Mouse (Mus musculus): ENCODE data around the gene Tmco5. TPM values are rescaled to one million over a fixed set of nuclear protein-coding genes. Genes with fewer than 3 reads are reported as not detected.

Gene Tmco5
- total RNA-seq, 1 experiment: not detected

DNA sequence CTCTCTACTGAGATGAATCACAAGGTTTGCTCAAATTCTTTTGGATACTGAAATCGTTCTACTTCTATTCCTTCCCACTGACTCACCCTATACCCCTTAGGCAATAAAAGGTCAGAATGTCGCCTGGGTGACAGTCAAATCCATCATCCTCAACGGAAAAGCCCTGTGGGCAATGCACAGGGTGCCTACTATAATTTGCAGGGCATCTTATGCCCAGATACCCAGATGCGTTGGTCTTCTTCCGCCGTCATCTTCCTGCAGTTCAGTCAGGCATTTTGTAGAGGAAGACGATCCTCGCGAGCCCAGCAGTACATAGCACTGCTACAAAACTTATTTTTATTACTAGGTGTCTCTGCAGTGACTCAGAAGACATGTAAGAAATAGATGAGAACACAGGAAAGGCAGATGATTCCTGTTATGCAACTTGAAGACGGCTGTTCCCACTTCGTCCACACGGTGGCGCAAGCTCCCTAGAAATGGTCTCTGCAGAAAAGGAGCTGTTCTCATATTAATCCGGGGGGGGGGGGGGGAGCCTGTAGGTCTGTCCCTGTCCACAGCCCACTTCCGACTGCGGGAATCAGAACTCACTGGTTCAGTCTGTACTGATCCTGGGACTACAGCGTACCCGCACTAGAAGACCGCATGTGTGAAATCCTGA lies 21.3 kb downstream of the Tmco5 start:
- Histone ChIP-seq H3K27ac (ENCODE audit: insufficient read depth, low read depth, low read length, poor library complexity, severe bottlenecking) (no peak overlapping the region), H3K36me3 (ENCODE audit: control insufficient read depth, insufficient read depth, low read length, poor library complexity, severe bottlenecking) (no peaks in the 10 kb centered on the region), H3K4me3 (ENCODE audit: insufficient read depth in 1 of 2, low read depth in 1 of 2, low read length in 2 of 2, poor library complexity in 1 of 2, severe bottlenecking in 1 of 2) (peak overlapping the region; percentile 14 to 59; a peak in 2 of 4 replicates), H3K9ac (ENCODE audit: insufficient read depth, low read depth, low read length, poor library complexity, severe bottlenecking) (peak overlapping the region; percentile 57; the same call in 1 of the 2 replicates), H3K4me1 (ENCODE audit: control insufficient read depth in 2 of 2, insufficient read depth in 2 of 2, low read length in 2 of 2, poor library complexity in 1 of 2) (no peaks in the 10 kb centered on the region), H3K9me3 (ENCODE audit: control insufficient read depth, insufficient read depth, low read depth, low read length) (no peaks in the 10 kb centered on the region)
- TF ChIP-seq ZC3H11A (IDR thresholded peaks at IDR 0.05; ENCODE audit: borderline replicate concordance, low read depth, low read length) (peak; percentile 98), HCFC1 (IDR thresholded peaks at IDR 0.05; ENCODE audit: borderline replicate concordance, insufficient read depth, low read length) (no peak)
- in situ Hi-C loops (cut with MboI; ENCODE audit: low sequenced_read_pairs in 2 of 2, unreplicated experiment in 2 of 2): loop anchor here (5.0 to 25.0 kb wide), 4 partner anchors 283 to 545 kb away; no protein-coding TSS in a partner anchor
- DNase-seq (ENCODE audit: low read depth, low spot score): no peak

DNA sequence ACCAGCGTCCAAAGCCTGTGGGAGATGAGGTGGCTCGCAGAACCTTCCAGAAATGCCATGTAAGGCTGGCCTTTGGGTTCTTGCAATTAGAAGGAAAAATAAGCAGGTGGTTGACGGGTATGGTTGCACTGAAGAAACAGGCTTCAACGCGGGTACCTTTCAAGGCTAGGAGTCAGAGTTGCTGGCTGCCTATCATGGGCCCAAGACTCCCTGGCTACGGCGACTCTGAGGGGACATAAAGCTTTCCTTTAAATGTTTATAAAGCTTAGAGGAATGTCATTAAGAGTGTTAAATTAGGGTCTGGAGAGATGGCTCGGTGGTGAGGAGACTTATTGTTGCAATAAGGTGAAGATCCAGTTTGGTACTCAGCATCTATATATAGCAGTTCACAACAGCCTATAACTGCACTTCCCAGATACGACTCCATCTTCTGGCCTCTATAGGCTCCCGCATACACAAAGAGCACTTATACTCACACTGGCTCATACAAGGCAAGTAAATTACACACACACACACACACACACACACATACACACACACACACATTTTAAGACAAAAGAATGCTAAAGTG lies 21.9 kb downstream of the Tmco5 start:
- peak overlapping the region; percentile 57; the same call in 1 of the 2 replicates for H3K9ac ChIP-seq (ENCODE audit: insufficient read depth, low read depth, low read length, poor library complexity, severe bottlenecking)
- in situ Hi-C loops (cut with MboI; ENCODE audit: low sequenced_read_pairs in 2 of 2, unreplicated experiment in 2 of 2): no loop called here

DNA sequence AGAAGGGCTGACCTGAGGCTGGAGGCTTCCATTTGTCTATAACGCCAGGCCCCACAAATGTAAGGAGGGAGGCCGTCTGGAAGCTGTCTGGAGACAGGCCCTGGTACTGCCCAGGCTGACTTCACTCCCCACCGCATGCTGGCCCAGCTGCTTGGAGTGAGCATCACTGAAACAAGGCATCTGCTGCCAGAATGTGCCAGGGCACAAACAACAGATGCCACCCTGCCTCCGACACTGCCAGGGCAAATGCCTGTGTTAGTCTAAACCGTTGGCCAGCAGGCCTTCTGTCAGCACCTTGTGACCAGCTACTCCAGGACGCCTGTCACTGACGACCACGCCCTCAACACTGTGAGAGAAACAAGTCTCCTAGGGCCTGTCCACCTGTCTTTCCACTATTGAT lies 29.8 kb downstream of the Tmco5 start:
- Histone ChIP-seq H3K9ac (ENCODE audit: insufficient read depth, low read depth, low read length, poor library complexity, severe bottlenecking) (no peak overlapping the region), H3K9me3 (ENCODE audit: control insufficient read depth, insufficient read depth, low read depth, low read length) (no peaks in the 10 kb centered on the region), H3K36me3 (ENCODE audit: control insufficient read depth, insufficient read depth, low read length, poor library complexity, severe bottlenecking) (no peaks in the 10 kb centered on the region), H3K4me1 (ENCODE audit: control insufficient read depth in 2 of 2, insufficient read depth in 2 of 2, low read length in 2 of 2, poor library complexity in 1 of 2) (no peaks in the 10 kb centered on the region), H3K4me3 (ENCODE audit: insufficient read depth in 1 of 2, low read depth in 1 of 2, low read length in 2 of 2, poor library complexity in 1 of 2, severe bottlenecking in 1 of 2) (no peak overlapping the region), H3K27ac (ENCODE audit: insufficient read depth, low read depth, low read length, poor library complexity, severe bottlenecking) (no peak overlapping the region)
- TF ChIP-seq ZC3H11A (IDR thresholded peaks at IDR 0.05; ENCODE audit: borderline replicate concordance, low read depth, low read length) (no peak), ZNF384 (IDR thresholded peaks at IDR 0.05; ENCODE audit: low read depth, low read length) (no peak), CHD2 (IDR thresholded peaks at IDR 0.05; ENCODE audit: low read depth, low read length) (no peak), HCFC1 (IDR thresholded peaks at IDR 0.05; ENCODE audit: borderline replicate concordance, insufficient read depth, low read length) (no peak), MAFK (IDR thresholded peaks at IDR 0.05; ENCODE audit: insufficient read depth, low read depth, low read length) (no peak)
- DNase-seq (ENCODE audit: low read depth, low spot score): no peak
- in situ Hi-C loops (cut with MboI; ENCODE audit: low sequenced_read_pairs in 2 of 2, unreplicated experiment in 2 of 2): no loop called here

More for the DNA sequence above, 21.9 kb downstream of the Tmco5 start:
- peak overlapping the region; percentile 14 to 59; a peak in 2 of 4 replicates for H3K4me3 ChIP-seq (ENCODE audit: insufficient read depth in 1 of 2, low read depth in 1 of 2, low read length in 2 of 2, poor library complexity in 1 of 2, severe bottlenecking in 1 of 2)
- H3K4me1 ChIP-seq (ENCODE audit: control insufficient read depth in 2 of 2, insufficient read depth in 2 of 2, low read length in 2 of 2, poor library complexity in 1 of 2): no peaks in the 10 kb centered on the region
- TF ChIP-seq HCFC1 (IDR thresholded peaks at IDR 0.05; ENCODE audit: borderline replicate concordance, insufficient read depth, low read length) (no peak), ZC3H11A (IDR thresholded peaks at IDR 0.05; ENCODE audit: borderline replicate concordance, low read depth, low read length) (no peak), ZNF384 (IDR thresholded peaks at IDR 0.05; ENCODE audit: low read depth, low read length) (no peak), MAFK (IDR thresholded peaks at IDR 0.05; ENCODE audit: insufficient read depth, low read depth, low read length) (no peak), CHD2 (IDR thresholded peaks at IDR 0.05; ENCODE audit: low read depth, low read length) (no peak)
- no peak for DNase-seq (ENCODE audit: low read depth, low spot score)
- H3K9me3 ChIP-seq (ENCODE audit: control insufficient read depth, insufficient read depth, low read depth, low read length): no peaks in the 10 kb centered on the region
- H3K36me3 ChIP-seq (ENCODE audit: control insufficient read depth, insufficient read depth, low read length, poor library complexity, severe bottlenecking): no peaks in the 10 kb centered on the region
- no peak overlapping the region for H3K27ac ChIP-seq (ENCODE audit: insufficient read depth, low read depth, low read length, poor library complexity, severe bottlenecking)

DNA sequence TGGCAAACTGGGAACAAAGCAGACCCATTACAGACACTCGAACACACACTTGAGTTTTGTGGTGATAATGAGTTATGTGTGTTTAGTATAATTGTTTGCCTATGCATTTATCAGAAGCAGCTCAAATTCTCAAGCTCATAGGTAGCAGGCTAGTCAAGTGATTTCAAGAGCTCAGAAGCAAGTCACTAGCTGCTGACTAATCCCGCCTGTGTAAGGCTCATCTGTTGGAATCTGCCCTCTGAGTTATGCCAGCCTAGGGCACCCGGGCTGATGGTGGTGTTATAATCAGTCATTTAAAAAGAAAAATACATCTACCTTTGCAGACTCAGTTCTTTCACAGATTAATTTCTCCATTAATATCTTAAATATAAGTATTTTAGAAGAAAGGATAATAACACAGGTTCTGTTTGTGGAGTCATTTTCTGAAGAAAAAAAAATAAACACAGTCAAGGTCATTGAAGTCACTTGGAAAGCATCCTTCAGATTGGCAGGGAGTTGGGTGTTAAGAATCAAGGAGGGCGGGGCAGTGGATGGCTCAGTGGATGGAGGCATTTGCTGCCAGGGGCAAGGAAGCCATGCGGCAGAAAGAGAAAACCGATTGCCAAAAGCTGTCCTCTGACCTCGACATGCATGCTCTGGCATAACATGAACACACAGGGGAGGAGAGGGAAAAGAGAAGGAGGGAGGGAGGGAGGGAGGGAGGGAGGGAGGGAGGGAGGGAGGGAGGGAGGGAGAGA lies 34.0 kb downstream of the Tmco5 start:
- no peak for TF ChIP-seq HCFC1 (IDR thresholded peaks at IDR 0.05; ENCODE audit: borderline replicate concordance, insufficient read depth, low read length)
- TF ChIP-seq ZNF384 (IDR thresholded peaks at IDR 0.05; ENCODE audit: low read depth, low read length): no peak
- no peak for TF ChIP-seq CHD2 (IDR thresholded peaks at IDR 0.05; ENCODE audit: low read depth, low read length)
- no peak for TF ChIP-seq ZC3H11A (IDR thresholded peaks at IDR 0.05; ENCODE audit: borderline replicate concordance, low read depth, low read length)
- no peak for TF ChIP-seq MAFK (IDR thresholded peaks at IDR 0.05; ENCODE audit: insufficient read depth, low read depth, low read length)
- in situ Hi-C loops (cut with MboI; ENCODE audit: low sequenced_read_pairs in 2 of 2, unreplicated experiment in 2 of 2): no loop called here
- no peaks in the 10 kb centered on the region for H3K4me1 ChIP-seq (ENCODE audit: control insufficient read depth in 2 of 2, insufficient read depth in 2 of 2, low read length in 2 of 2, poor library complexity in 1 of 2)

More for the DNA sequence above, 34.0 kb downstream of the Tmco5 start:
- Histone ChIP-seq H3K9ac (ENCODE audit: insufficient read depth, low read depth, low read length, poor library complexity, severe bottlenecking) (no peak overlapping the region), H3K27ac (ENCODE audit: insufficient read depth, low read depth, low read length, poor library complexity, severe bottlenecking) (no peak overlapping the region), H3K4me3 (ENCODE audit: insufficient read depth in 1 of 2, low read depth in 1 of 2, low read length in 2 of 2, poor library complexity in 1 of 2, severe bottlenecking in 1 of 2) (no peak overlapping the region), H3K36me3 (ENCODE audit: control insufficient read depth, insufficient read depth, low read length, poor library complexity, severe bottlenecking) (no peaks in the 10 kb centered on the region), H3K9me3 (ENCODE audit: control insufficient read depth, insufficient read depth, low read depth, low read length) (no peaks in the 10 kb centered on the region)
- DNase-seq (ENCODE audit: low read depth, low spot score): no peak

Measured in ES-E14 (cell line).